Mouse (Mus musculus): ENCODE results near the gene Topors.
"Not testable (repeated sequence)": the region's sequence is repeated elsewhere in the genome, so short reads cannot be mapped to it uniquely, and the experiment has no call there.

Gene Topors

DNA sequence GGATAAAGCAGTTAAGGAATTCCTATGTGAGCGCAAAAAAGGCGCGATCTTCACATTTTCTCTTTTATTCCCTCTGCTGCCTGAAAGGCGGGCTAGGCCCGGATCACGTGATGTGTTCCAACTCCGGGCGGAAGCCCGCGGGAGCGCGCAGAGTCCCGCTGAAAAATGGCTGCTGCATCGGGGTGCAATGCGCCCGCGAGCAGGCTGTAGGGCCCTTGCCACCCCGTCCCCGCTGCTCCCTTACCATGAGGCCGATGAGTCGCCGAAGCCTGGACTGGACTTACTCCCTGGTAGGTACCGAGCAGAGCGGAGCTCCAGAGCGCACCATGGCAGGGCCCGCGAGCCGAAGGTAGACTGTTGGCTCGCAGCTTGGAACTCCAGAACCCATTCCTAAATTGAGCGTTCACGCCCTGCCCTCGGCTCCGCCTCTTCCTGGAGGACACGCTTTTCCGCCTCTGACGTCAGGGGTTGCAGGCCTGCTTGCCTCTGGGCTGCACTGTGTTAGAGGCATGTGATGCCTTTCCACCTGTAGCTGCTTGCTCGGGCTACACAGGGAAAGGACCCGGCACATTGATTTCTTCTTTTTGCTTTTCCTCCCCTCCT lies at the start of gene Topors, which contains the start of gene Smim27:
Gene Topors, minus strand, starts transcription at position 421 of the 603 bp plus-strand sequence.
Gene Smim27, plus strand, starts transcription at position 150 of the 603 bp plus-strand sequence.
- DNase-seq (ENCODE audit: low read depth) = peak; percentile 96

DNA sequence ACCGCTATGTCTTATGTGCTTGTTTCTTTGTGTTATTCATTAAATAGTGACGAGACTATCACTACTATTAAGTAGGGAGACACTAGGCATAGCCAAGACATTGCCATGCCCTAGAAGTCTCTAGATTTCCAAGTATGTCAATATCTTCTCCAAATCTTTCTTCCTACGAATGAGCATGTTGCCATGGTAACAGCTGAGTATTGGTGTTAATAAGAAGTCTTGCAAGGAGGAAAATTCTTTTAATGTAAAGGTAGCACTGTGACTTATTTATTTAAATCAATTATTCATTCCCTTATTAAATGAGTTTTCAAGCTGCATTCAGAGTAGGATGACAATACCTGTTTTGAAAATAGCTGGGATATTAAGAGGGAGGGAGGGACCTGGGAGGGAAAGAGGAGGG lies 47.8 kb upstream of the Topors start:
- DNase-seq (ENCODE audit: low read depth) = no peak

DNA sequence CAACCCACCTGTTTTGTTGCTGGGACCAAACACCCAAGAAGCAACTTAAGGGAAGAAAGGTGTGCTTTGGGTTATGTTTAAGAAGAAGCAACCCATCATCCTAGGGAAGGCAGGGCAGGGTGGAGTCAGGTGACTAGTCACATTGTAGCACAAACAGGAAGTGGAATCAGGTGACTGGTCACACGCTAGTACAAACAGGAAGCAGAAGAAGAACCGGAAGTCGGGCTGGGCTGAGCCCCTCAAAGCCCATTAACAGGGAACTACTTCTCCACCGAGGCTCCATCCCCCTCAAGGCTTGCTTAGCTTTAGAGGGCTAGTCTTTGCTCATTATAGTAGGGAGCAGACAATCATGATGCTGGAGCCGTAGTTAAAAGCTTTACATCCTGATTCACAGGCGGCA lies 43.4 kb upstream of the Topors start:
- DNase-seq (ENCODE audit: low read depth) = no peak

DNA sequence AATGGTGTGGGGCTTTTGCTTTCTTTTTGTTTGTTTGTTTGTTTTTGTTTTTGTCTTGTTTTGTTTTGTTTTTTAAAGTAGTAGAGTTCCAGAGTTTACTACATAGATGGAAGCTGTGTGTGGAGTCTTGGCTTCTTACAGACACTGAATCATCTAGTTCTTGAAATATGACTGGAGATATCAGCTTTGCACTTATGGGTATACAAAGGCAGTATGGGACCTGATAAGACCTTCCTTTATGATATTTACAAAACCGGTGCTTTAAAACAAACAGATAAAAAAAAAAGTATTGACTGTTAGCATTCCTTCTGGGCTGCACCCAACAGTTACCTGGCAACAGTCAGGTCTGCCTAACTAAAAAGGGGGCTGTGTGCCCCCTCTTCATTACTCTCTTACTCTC lies 42.6 kb upstream of the Topors start:
- no peak for DNase-seq (ENCODE audit: low read depth)

DNA sequence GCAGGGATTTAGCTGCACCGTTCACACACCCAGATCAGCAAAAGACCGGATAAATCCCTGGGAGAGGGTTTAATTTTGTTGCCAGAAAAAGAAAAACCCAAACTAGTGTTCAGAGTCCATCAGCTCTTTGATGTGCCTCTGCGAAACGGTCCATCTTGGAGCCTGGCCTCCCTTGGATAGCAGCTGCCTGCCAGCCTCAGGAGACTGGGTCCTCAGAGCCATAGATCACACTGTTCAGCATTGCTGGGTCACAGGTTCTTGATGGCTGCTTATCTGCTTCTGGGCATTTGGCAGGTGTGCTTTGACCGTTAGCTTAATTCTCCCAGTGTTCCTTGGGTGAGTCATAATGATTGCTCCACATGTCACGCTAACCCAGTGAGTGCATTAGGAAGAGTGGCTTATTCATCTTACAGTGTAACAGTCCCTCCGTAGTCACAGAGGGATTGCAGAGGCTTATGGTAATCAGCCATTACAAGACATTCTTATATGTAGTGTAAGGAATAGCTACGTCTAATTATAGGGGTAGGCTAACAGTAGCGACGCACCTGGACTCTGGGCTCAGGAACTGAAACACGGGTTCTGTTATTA lies 41.2 kb upstream of the Topors start:
- DNase-seq (ENCODE audit: low read depth) = no peak

DNA sequence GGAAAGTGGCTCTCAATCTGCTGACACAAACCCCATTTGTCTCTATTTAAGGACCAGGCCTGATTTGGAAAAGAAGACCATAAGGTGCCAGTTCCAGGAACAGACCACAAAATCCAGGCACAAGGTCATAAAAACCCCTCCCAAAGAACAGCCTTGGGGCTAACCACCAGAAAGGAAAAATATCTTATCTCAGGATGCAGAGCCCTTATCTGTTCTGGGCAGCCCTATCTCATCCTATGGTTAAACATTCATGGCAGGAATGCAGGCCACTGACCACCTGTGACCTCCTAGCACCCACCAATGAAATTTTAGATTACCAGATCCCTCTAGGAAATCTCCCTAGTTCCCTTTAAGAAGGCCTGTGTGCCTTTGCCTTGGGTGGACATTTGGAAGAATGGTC lies 40.0 kb upstream of the Topors start:
- no peak for DNase-seq (ENCODE audit: low read depth)

DNA sequence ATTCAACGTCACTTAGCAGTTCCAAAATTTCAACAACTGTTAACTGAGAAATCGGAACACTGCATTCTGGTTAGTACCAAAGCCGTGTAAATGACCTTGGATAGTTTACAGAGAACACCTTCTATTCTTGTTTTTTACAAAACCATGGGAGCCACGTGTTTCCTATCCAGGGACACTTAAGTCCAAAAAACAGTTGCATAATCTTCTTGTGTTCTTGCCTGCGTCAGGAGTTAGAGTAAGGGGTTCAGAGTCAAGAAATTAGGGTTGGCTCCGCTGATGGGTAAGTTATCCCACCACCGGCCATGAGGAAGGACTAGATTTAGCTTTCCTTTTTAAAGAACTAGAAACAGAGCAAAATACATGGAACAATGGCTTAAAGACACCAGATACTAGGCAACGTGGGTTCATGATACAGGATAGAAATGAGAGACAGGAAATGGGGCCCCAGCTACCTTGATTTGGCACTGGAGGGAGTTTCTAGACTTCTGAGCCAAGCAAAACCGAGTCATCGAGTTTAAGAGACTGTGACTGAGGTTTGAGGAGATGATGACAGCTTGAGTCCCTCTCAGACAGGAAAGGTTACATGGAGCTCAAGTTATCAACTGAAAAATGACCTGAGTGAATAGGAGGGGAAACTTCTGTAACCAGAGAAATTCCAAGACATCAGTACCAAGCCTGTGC lies 32.9 kb upstream of the Topors start:
- DNase-seq (ENCODE audit: low read depth) = no peak

DNA sequence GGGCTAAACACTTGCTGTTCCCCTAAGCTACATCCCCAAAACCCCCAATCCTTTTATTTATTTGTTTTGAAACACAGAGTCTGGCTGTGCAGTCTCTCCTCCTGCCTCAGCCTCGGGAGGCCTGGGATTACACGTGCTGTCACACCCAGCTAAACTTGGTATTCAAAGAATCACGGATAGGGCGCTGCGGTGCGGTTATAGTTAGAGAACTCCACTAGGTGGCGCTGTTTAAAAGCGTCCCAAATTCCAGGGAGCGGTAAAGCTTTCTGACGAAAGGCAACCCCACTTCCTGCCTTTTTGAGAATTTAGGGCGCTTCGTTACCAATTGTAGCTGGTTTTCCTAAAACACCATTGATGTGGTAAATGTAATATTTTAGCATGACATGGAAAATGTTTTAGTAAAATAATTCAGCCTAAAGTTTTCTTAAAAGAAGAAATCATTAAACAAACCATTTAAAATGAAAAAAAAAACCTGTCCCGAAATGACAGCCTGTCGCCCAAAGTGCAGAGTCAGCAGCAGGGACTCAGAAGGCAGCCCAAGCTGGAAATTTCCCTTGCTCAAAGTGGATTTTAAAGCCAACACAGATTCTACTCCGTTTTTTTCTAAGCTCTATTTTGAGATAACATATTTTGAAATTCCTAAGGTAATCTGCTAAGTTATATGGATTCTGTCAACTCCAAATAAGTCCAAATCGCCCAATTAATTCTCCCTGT lies 31.6 kb upstream of the Topors start:
- peak; percentile 81 for DNase-seq (ENCODE audit: low read depth)

DNA sequence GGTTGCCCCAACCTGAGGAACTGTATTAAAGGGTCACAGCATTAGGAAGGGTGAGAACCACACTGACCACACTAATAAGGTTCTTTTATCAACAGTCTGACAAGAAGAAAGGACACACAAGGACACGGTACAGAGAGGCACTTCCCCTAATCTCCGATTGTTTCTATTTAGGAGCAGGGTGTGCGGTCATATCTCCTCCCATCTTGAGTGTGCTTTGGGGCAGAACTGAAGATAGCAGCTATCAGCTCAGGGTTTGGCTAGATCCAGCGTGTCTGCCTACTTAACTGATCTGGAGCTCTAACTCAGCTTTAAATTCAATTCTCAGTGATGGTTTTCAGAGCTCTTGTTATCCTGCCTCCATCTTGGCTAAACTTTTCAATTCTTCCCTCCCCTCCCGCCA lies 29.5 kb upstream of the Topors start:
- no peak for DNase-seq (ENCODE audit: low read depth)

DNA sequence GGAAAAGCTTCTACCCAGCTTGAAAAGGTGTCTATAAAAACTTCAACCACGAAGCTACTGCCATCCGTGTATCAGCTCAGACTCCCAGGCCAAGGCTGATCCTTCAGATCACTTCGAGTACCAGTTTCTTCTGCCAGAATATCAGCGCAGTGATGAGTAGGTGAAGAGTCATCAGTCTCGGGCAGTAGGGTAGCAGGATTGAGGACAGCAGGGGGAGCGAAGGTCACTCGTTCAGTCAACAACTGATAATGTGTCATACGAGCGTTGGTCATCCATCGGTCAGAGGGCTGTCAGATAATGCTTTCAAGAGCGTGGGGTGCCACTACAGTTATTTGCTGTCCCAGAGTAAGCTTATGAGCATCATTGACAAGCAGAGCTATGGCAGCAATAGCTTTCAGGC lies 21.9 kb upstream of the Topors start:
- not testable (repeated sequence) for DNase-seq (ENCODE audit: low read depth)

DNA sequence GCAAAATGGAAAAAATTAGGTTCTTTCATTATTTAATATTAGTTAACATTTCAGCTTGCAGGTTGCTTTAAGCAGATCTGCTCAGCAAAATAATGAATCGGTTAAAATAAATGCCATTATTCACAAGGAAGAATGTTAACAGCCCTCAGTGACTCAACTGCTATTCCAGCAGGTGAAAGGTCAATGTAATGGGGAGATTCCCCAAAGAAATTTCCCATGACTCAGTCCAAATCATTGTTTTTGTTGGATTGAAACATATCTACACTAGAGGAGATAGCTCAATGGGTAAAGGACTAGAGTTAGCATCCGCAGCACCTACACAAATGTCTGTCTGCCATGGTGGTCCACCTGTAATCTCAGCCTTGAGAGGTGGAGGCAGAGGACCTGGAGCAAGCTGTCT lies 19.4 kb upstream of the Topors start:
- peak; percentile 70 for DNase-seq (ENCODE audit: low read depth)

DNA sequence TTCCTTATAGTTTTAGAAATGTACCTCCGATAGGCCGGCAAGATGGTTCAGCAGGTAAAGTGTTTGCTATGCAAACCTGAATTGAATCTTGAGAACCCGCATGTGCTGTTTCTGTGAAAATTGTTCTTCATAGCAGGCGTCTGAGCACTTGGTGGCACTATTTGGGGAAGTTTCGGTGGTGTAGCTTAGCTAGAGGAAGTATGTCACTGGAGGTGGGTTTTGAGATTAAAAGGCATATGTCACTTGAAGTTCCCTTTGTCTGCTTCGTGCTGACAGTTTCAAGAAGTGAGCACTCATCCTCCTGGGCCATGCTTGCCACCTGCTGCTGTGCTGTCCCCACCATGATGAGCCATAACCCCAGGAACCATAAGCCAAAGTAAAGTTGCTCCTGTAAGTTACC lies 17.8 kb upstream of the Topors start:
- no peak for DNase-seq (ENCODE audit: low read depth)

DNA sequence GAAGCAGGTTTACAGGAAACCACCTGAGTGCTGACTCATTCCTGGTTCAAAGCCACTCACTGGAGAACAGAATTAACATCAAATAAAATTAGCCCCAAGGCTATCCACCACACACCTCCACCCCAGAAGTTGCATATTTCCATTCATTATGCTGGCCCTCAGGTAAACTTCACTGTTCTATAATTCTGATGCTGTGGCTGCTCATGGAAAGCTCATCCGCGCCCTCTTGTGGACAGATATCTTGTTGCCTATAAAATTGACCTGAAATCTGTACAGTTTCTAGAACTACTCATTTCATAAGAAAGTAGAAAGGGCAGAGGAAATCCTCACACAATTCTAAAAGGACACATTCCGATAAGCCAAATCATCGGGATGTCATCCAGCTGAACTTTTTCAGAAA lies 15.9 kb upstream of the Topors start:
- DNase-seq (ENCODE audit: low read depth) = peak; percentile 82

DNA sequence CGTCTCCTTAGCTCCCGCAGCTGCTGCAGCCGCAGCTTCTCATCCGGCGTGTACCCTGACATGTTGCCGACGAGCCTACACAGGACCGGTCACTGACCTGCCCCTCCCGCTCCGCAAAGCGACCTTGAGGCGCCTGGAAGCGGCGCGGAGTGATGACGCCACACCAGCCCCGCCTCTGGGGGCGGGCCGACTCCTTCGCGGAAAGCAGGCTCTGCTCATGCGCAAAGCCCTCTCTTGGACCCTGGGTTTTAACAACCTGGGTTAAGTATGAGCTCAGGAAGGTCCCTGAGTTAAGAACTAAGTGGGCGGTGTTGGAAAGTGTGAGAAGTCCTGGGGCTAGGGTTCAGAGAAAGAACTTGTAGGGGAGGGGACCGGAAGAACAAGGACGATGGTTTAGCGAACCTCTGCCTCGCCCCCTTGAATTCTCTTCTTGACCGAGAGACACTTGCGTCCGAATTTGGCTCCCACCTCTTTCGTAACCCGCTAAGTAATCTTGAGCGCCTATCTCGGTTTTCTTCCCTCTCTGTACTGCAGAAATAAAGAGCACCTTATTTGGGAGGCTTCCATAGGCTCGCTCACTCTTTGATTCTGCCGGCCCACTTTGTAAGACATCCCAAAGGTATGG lies 9.7 kb upstream of the Topors start, which contains the start of gene Ndufb6:
Gene Ndufb6, minus strand, starts transcription at position 146 of the 625 bp plus-strand sequence.
- DNase-seq (ENCODE audit: low read depth) = peak; percentile 96

DNA sequence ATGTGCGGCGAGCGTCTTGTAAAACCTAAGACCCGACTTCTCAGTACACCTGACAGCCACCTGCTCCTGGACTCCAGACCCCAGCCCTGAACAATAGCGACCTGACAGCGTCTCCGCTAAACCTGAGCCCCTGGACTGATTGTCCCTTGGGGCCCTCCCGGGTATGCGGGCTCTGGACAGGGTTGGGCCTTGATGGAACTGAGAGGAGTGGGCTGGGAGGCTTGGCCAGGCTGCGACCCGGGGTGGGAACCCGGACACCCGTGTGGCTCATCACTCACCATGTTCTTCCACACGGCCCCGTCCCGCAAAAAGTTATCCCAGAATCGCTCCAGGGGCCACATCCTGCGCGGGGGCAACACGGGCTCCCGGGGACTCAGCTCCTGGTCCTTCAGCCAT lies 9.2 kb upstream of the Topors start:
- no peak for DNase-seq (ENCODE audit: low read depth)

DNA sequence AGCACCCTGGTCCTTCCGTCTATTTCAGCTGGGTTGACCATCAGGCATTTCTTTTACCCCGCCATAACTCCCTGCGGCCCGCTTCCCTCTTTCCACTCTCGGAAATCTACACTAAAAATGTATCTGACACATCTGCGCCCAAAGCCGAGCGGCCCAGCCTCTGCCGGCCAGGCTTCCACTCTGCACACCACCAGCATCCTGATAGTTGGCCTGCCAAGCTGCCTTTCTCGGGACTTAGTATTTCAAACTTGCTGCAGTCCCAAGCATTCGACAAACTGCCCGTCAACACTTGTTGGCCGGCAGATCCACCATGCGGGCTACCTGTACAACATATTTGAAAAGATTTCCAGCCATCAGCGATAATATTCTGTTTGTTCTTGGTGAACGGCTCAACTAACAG lies 815 bp downstream of the Topors start:
- no peak for DNase-seq (ENCODE audit: low read depth)

DNA sequence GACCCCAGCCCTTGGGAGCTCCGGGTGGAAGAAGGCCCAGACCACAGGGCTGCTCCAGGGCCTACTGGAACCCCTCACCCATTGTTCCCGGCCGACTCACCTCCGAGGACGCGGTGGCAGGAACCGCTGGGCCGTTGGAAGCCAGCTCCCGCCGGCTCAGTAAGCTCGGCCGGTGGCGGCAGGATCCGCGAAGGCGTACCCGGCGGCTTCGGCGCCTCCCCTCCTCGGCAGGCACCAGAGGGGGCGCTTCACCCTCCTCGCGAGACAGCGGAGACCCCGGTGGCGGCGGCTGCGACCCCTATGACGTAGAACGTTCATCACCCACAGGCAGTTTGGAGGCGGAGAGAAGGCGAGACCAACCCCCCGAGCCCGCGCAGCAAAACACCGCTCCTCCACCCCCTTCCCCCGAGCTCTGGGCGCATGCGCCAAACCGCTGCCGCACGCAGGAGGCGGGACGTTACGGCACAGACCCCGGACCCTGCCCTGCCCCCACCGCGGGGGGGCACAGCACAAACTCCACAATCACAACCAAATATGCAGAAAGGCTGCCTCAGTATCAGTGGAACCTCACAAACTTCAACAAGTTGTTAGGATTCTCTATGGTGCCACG lies 1.3 kb downstream of the Topors start:
- DNase-seq (ENCODE audit: low read depth) = peak; percentile 93

DNA sequence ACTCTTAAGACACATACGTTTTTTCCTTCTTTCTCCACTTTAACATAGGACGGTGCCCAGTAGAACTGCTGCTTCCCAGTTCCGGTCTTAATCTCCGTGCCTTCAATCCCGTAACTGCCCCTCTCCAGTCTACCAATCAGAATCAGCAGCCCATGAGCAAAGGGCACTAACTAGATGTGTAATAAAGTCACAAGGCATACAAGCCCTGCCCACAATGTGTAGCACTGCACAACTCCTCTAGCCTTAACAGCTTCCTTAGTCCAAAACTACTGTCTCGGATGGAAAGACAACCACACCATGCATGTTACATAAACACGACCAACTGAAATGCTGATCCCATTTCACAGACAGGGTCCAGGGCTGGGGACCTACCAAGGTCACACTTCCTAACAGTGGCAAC lies 2.0 kb downstream of the Topors start:
- peak; percentile 30 for DNase-seq (ENCODE audit: low read depth)

DNA sequence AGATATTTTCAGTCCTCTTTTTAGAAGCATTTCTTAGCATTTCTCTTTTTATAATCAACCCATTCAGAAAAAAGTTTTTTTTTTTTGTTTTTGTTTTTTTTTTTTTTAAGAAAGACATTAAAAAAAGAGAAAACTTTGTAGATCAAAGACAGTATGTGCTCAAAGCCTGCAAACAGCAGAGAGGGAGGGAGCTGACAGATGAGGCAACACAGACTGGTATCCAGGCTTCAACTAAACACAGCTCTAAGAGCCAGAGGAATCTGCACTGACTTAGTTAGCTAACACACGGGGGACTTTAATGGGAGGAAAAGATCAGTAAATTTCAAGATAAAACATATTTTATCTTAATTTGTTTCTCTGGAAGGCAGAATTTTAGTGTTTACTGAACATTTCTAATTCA lies 5.3 kb downstream of the Topors start:
- no peak for DNase-seq (ENCODE audit: low read depth)

DNA sequence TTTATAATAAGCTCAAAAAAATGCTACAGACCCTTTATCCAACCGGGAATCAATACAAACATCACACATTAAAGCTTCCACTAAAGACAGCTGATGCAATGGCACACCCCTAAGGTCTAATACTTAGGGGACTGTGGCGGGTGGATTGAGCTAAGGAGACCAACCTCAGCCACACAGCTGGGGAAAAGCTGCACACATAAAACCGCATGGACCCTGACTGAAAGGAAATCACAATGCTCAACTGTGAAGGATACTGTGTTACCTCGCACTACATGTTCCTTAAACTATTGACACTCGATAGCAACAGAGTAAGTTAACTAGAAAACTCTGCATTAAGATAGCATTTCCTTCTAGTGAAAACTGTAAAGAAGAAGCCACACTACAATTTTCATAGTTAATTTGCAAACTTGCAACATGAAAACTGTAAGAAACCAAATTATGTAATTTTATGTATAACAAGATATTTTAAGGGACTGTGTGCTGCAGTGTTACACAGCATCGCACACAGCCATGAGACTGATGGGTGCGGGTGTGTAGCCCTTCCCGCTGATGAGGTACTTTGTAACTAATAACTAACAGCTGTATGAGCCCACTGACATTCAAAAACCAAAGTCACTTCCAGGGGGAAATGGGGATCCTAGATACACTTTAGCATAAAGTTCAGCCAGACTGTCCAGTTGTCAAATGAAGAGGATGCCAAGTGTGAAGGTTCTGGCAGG lies 15.1 kb downstream of the Topors start:
- no peak for DNase-seq (ENCODE audit: low read depth)

DNA sequence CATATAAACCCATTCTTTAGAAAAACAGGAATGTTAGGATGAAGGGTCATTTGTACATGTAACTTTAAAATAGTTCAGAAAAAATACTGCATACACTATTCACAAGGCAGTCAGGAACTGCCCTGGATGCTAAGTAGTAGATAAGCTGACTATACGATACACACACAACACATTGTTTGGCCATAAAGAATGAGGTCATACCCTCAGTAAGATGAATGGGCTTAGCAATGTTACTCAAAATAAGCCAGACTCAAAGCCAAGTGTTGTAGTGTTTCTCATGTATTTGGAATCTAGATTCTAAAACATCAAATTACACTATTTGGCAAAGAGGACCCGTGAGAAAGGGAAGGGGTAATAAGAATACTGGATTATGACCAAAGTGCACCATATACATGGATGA lies 15.9 kb downstream of the Topors start:
- peak; percentile 53 for DNase-seq (ENCODE audit: low read depth)

Data from NIH3T3 (cell line).